Mouse (Mus musculus) C2C12 (cell line): ENCODE data around the gene AI182371.

Experiments
- CEBPB ChIP-seq: IDR thresholded peaks from one replicate; pipeline ENCODE4 v1.6.1; 2011; ENCODE audit warnings: low read depth, mild to moderate bottlenecking, control low read depth, moderate library complexity
- CTCF ChIP-seq: IDR thresholded peaks from one replicate; pipeline ENCODE4 v1.5.1; 2011; ENCODE audit not compliant: control insufficient read depth, insufficient read depth, insufficient read length
- MAX ChIP-seq: IDR thresholded peaks from one replicate; pipeline ENCODE4 v1.6.1; 2011; ENCODE audit warnings: mild to moderate bottlenecking, control low read depth
- MYOD1 ChIP-seq: IDR thresholded peaks from one replicate; pipeline ENCODE4 v1.6.1; 2011; ENCODE audit warnings: low read depth; ENCODE audit not compliant: control insufficient read depth, insufficient read length
- MYOG ChIP-seq: IDR thresholded peaks from one replicate; pipeline ENCODE4 v1.6.1; 2011; ENCODE audit not compliant: control insufficient read depth, insufficient read length; ENCODE audit errors: extremely low read depth
- USF1 ChIP-seq: IDR thresholded peaks from one replicate; pipeline ENCODE4 v1.6.1; 2011; ENCODE audit warnings: low read depth, mild to moderate bottlenecking, control low read depth, moderate library complexity

DNA sequence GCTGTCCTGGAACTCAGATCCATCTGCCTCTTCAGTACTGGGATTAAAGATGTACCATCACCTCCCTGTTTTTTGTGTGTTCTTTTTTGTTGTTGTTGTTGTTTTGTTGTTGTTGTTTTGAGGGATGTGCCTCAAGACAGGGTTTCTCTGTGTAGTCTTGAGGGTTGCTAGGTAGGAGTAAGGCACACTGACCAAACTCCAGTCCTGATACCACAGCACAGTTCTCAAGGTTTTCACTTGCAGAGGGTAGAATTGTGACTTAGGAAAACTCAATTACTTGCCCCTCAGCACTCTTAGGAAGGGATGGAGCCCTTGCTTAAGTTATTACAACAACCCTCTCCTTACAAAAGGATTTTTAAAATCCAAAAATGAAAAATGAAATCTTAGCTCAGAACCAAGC lies 30.1 kb upstream of the AI182371 start:
- TF ChIP-seq CTCF, result no peak
- TF ChIP-seq CEBPB, result no peak
- TF ChIP-seq MAX, result no peak
- TF ChIP-seq MYOD1, result no peak
- TF ChIP-seq USF1, result no peak
- no peak for TF ChIP-seq MYOG
